Mouse (Mus musculus) stomach, postnatal 0 days (tissue): ENCODE measurements at regions not wholly inside any gene's neighbourhood (a gene's known extent, or its start where the extent isn't known, plus 50 kb on each side); places are given as distances from the start of the nearest gene placed in this dataset.
A peak's percentile ranks its signal among the peaks of the same experiment; 100 is the strongest.

Source experiments
- ATAC-seq: fragments of 200-750 bp; cut with Nextera tagmentation; 2 replicates; pipeline ENCODE4 v1.8.0; 2017; ENCODE audit not compliant: low FRiP score, low TSS enrichment
- DNase-seq: peaks from one replicate; pipeline ENCODE4 v3.0.0-alpha.2; 2016; ENCODE audit warnings: low spot score
- H3K27ac ChIP-seq: fragments of 300-500 bp; sonication (generic); replicated peaks from 2 replicates; pipeline ENCODE4 v1.5.1; 2014; ENCODE audit warnings: mild to moderate bottlenecking, control low read depth
- H3K27me3 ChIP-seq: fragments of 300-500 bp; sonication (generic); 2 replicates; pipeline ENCODE4 v1.6.1; 2014; ENCODE audit warnings: low read length; ENCODE audit not compliant: control insufficient read depth, insufficient read depth
- H3K36me3 ChIP-seq: fragments of 300-500 bp; sonication (generic); 2 replicates; pipeline ENCODE4 v1.6.1; 2014; ENCODE audit warnings: low read length, mixed read lengths; ENCODE audit not compliant: control insufficient read depth, insufficient read depth
- H3K4me1 ChIP-seq: fragments of 300-500 bp; sonication (generic); replicated peaks from 2 replicates; pipeline ENCODE4 v1.6.1; 2014; ENCODE audit warnings: antibody characterized with exemption; ENCODE audit not compliant: control insufficient read depth, insufficient read depth
- H3K4me2 ChIP-seq: fragments of 300-500 bp; sonication (generic); replicated peaks from 2 replicates; pipeline ENCODE4 v1.6.1; 2014; ENCODE audit warnings: low read depth, mild to moderate bottlenecking, control low read depth, moderate library complexity
- H3K4me3 ChIP-seq: fragments of 300-500 bp; sonication (generic); 2 replicates; pipeline ENCODE4 v1.5.1; 2014; ENCODE audit warnings: low read depth, low read length, control low read depth
- H3K9ac ChIP-seq: fragments of 300-500 bp; sonication (generic); 2 replicates; pipeline ENCODE4 v1.6.1; 2014; ENCODE audit warnings: mild to moderate bottlenecking, low read length, control low read depth, mixed read lengths
- H3K9me3 ChIP-seq: fragments of 300-500 bp; sonication (generic); 2 replicates; pipeline ENCODE4 v1.6.1; 2016; ENCODE audit warnings: low read length; ENCODE audit not compliant: control insufficient read depth
- CTCF ChIP-seq: IDR thresholded peaks from 2 replicates; pipeline ENCODE4 v1.5.1; 2016; ENCODE audit warnings: antibody characterized with exemption, low read depth, mild to moderate bottlenecking, moderate library complexity
- EP300 ChIP-seq: optimal IDR thresholded peaks from 2 replicates; pipeline ENCODE3; 2016; ENCODE audit warnings: antibody characterized with exemption
- WGBS: fragments of 180-500 bp; shearing (Covaris S2); extraction: QIAGEN DNeasy Blood & Tissue Kit; methylation state at CpG from one replicate; pipeline ENCODE4 v1.1.7; 2014; 5-methylcytosine and 5-hydroxymethylcytosine counted together

- Histone ChIP-seq H3K4me2 (no peak overlapping the region), H3K9me3 (no peaks in the 10 kb centered on the region), H3K4me1 (no peaks in the 10 kb centered on the region), H3K27me3 (no peaks in the 10 kb centered on the region), H3K36me3 (no peaks in the 10 kb centered on the region), H3K9ac (no peak overlapping the region), H3K4me3 (no peak overlapping the region), H3K27ac (no peak overlapping the region)
- DNase-seq = no peak
- TF ChIP-seq EP300 (no peak), CTCF (no peak)
- no peak for ATAC-seq
Observed at GRCm38 (mm10) chr16:9132778-9133177, 302.9 kb downstream of the 1810013L24Rik start.

DNA sequence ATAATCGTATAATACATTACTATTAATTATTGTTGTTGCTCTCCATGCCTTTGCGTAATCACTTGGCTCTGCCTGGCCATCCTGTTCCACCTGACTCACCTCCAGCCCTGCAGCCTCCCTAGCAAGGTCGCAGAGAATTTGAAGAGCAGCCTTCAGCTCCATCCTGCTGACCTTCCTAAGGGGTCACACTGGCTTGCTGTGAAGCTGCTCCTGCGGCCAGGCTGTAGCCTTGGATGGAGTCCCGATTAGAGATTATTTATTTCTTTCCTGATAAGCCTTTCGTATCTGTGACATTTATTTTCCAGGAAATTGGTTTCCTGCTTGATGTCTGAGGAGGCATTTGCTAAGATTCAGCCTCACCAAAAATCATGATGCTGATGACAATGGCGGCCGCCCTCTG, 305.5 kb downstream of the 1810013L24Rik start:
- no peak for ATAC-seq
- no peaks in the 10 kb centered on the region for H3K36me3 ChIP-seq
- no peak for TF ChIP-seq CTCF
- DNase-seq = no peak
- H3K4me3 ChIP-seq = no peak overlapping the region
- no peaks in the 10 kb centered on the region for H3K9me3 ChIP-seq
- 65% methylated on average over 8 of the region's 8 CpGs for WGBS
- H3K4me1 ChIP-seq = no peaks in the 10 kb centered on the region
- no peak overlapping the region for H3K4me2 ChIP-seq
- no peaks in the 10 kb centered on the region for H3K27me3 ChIP-seq
- H3K9ac ChIP-seq = no peak overlapping the region
- no peak overlapping the region for H3K27ac ChIP-seq

DNA sequence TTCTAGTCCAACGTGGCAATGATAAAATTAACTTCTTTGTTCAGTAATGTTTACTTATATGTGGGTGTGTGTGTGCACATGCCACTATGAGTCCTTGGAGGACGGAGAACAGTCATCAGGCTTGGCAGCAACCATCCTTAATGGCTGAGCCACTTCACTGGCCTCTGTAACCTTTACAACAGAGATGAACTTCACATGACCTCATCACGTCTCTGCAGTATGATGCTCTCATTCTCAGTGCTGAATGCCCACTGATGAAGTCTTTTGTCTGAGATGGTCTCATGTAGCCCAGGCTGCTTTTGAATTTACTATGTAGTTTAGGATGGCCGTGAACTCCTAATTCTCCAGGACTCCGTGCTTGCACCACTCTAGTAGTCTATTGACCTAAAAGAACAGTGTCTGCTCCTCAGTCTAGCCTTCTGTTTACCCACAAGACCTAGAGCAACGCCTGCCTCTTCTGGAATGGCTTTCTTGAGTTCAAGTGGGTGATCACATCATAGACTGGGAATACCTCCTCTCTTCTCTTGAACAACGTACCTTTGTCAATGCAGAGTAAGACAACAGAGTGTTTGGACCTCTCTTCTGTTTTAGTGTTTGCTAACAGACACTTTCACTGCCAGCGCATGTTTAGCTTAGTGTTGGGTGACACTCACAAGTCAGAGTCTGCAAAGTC, 308.8 kb downstream of the 1810013L24Rik start:
- Histone ChIP-seq H3K9me3 (no peaks in the 10 kb centered on the region), H3K27me3 (no peaks in the 10 kb centered on the region), H3K4me3 (no peak overlapping the region), H3K9ac (no peak overlapping the region), H3K4me1 (no peaks in the 10 kb centered on the region), H3K4me2 (no peak overlapping the region), H3K27ac (no peak overlapping the region), H3K36me3 (no peaks in the 10 kb centered on the region)
- DNase-seq (no peak), ATAC-seq (peak; percentile 79)
- 51% methylated on average over 8 of the region's 8 CpGs for WGBS
- TF ChIP-seq CTCF (no peak), EP300 (no peak)

GRCm38 (mm10) chr16:9139405-9139804, 309.5 kb downstream of the 1810013L24Rik start:
- Histone ChIP-seq H3K27ac (no peak overlapping the region), H3K9me3 (no peaks in the 10 kb centered on the region), H3K4me1 (no peaks in the 10 kb centered on the region), H3K27me3 (no peaks in the 10 kb centered on the region), H3K4me2 (no peak overlapping the region), H3K36me3 (no peaks in the 10 kb centered on the region), H3K4me3 (no peak overlapping the region), H3K9ac (no peak overlapping the region)
- ATAC-seq (no peak), DNase-seq (no peak)
- TF ChIP-seq EP300 (no peak), CTCF (no peak)
- 59% methylated on average over 3 of the region's 3 CpGs for WGBS

DNA sequence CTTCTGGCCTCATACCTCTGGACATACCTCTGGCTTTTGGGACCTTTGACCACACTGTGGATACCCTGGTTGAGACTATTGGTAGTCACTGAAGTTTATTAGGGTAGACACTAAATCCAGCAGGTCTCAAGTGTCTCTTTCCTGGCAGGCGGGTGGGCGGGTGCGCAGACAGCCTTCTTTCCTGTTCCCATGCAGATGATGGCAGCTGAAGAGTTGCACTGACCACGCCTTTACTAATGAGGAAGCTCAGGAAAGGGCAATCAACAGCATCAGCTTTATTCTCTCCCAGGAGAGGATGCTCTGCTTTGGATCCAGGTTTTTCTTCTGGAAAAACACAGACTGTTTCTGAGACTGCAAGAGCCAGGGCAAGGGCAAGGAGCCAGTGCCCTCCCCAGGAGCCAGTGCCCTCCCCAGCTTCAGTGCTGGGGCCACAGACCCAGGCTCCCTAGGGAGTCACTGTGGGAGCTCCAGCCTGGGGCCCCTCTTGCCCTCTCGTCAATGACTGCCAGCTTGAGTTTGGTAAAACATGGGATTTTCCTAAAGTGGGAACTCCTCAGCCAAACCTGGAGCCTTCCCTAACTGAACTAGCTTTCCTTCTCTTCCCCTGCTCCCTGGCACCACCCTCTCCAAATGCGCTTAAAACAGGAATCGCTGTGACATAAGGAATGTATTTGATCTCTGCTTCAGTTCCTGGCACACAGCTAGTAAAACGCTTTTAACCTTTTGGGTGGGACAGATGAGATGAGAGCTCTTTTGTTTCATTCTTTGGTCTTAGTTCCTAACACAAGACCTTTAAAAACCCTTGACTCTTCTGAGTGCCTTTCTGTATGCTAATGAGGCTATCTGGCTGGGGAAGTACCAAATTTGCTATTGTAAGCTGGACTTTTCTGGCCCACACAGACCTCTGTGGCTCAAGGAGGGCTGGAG, 319.6 kb downstream of the 1810013L24Rik start:
- Histone ChIP-seq H3K36me3 (no peaks in the 10 kb centered on the region), H3K27ac (no peak overlapping the region), H3K4me3 (no peak overlapping the region), H3K4me2 (no peak overlapping the region), H3K9ac (no peak overlapping the region), H3K27me3 (no peaks in the 10 kb centered on the region), H3K9me3 (no peaks in the 10 kb centered on the region), H3K4me1 (no peaks in the 10 kb centered on the region)
- no peak for TF ChIP-seq CTCF
- TF ChIP-seq EP300 = no peak
- 54% methylated on average over 8 of the region's 8 CpGs for WGBS
- DNase-seq = no peak
- ATAC-seq = no peak

DNA sequence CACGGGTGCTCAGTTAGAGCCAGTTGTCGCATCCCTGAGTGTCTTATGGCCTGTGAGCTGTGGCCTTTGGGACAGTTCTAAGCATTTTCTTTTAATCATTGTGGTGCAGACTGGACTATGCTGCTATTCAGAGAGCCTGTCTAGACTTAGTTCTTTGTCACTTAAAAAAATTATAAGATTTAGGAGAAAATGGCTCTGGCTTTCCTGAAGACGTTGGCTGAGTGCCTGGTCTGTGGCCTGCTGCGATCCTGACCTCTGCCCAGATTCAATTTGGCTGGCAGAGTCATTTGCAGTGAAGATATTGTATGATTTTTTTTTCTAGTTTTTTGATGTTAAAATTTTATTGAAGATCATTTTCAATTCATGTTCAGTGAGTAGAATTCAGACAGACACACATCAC, 322.0 kb downstream of the 1810013L24Rik start:
- TF ChIP-seq CTCF = no peak
- TF ChIP-seq EP300 = no peak
- Histone ChIP-seq H3K36me3 (no peaks in the 10 kb centered on the region), H3K9ac (no peak overlapping the region), H3K9me3 (no peaks in the 10 kb centered on the region), H3K4me1 (no peaks in the 10 kb centered on the region), H3K4me2 (no peak overlapping the region), H3K27ac (no peak overlapping the region), H3K4me3 (no peak overlapping the region), H3K27me3 (no peaks in the 10 kb centered on the region)
- DNase-seq (no peak), ATAC-seq (no peak)
- 59% methylated on average over 4 of the region's 4 CpGs for WGBS
